In the genomic region with DNA sequence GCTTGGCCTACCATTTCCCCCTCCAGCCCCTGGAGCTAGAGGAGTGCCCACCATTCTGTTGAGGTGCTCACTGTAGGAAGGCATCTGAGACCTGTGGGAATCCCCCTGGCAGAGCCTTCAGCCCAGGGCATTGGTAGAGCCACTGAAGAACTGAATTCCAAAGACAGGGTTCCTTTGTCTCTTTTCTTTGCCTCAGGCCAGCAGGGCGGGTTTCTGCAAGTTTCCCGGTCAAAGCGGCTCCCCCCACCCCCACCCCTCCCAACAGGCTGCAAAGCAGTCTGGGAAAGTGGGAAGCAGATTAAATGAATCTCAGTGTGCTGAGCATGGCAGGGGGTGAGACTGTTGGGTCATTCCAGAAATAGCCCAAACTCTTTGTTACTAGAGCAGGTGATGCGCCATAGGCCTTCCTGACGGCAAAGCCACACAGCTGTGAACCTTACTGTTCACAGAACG, we compare ENCODE assay signal across 7 mouse cellular contexts. TPM values are rescaled to one million over a fixed set of nuclear protein-coding genes. Genes with fewer than 3 reads are reported as not detected.
A peak's percentile ranks its signal among the peaks of the same experiment; 100 is the strongest.
DNase-seq lines count a peak whose midpoint lies in the region; ATAC-seq lines count a peak whose summit lies in the region.

No protein-coding gene starts in this region.

- no peak overlapping the region for H3K27ac ChIP-seq in liver, embryonic 11.5 days (ENCODE audit: low read depth, low read length)
- no peak overlapping the region for H3K27ac ChIP-seq in liver, embryonic 12.5 days
- H3K27ac ChIP-seq in embryonic facial prominence, embryonic 10.5 days (replicated peaks): peak overlapping the region; percentile 89
- peak overlapping the region; percentile 67 for H3K27ac ChIP-seq in intestine, embryonic 15.5 days
- peak overlapping the region; percentile 86 for H3K27ac ChIP-seq in stomach, embryonic 14.5 days (ENCODE audit: low read length)

- 0 out of 2 replicates have a peak, but pooled peaks have one; percentile 5 for ATAC-seq in liver, embryonic 11.5 days (replicated peaks; ENCODE audit: low FRiP score)
- no peak for ATAC-seq in liver, embryonic 12.5 days
- peak; percentile 10; the same call in 1 of the 2 replicates for ATAC-seq in intestine, embryonic 15.5 days
- ATAC-seq in stomach, embryonic 14.5 days (ENCODE audit: insufficient number of reproducible peaks, insufficient read depth, low FRiP score, low read depth): no peak

- no peak overlapping the region for H3K4me2 ChIP-seq in liver, embryonic 11.5 days
- no peak overlapping the region for H3K4me2 ChIP-seq in liver, embryonic 12.5 days
- H3K4me2 ChIP-seq in intestine, embryonic 15.5 days (replicated peaks): no peak overlapping the region
- no peak overlapping the region for H3K4me2 ChIP-seq in stomach, embryonic 14.5 days (replicated peaks; ENCODE audit: low read depth, low read length)

- WGBS in liver, embryonic 11.5 days: 63% methylated on average over 6 of the region's 6 CpGs
- WGBS in liver, embryonic 12.5 days (ENCODE audit: insufficient replicate concordance): 77% methylated on average over 6 of the region's 6 CpGs
- WGBS in embryonic facial prominence, embryonic 10.5 days: 12% methylated on average over 6 of the region's 6 CpGs
- WGBS in intestine, embryonic 15.5 days: 46% methylated on average over 6 of the region's 6 CpGs
- WGBS in stomach, embryonic 14.5 days: 39% methylated on average over 6 of the region's 6 CpGs

- H3K4me3 ChIP-seq in liver, embryonic 11.5 days (ENCODE audit: low read depth, low read length): no peak overlapping the region
- H3K4me3 ChIP-seq in liver, embryonic 12.5 days: no peak overlapping the region
- peak overlapping the region; percentile 31 for H3K4me3 ChIP-seq in embryonic facial prominence, embryonic 10.5 days
- H3K4me3 ChIP-seq in intestine, embryonic 15.5 days (replicated peaks): no peak overlapping the region
- H3K4me3 ChIP-seq in stomach, embryonic 14.5 days (ENCODE audit: low read depth, low read length): no peak overlapping the region

- DNase-seq in liver, embryonic 11.5 days (ENCODE audit: low spot score): no peak
- peak; percentile 81 for DNase-seq in embryonic facial prominence, embryonic 10.5 days (ENCODE audit: low spot score)
- no peak for DNase-seq in yolk sac, embryonic 10.5 days (ENCODE audit: low spot score)
- no peak for DNase-seq in kidney, postnatal 4 days

- H3K4me1 ChIP-seq in liver, embryonic 11.5 days (replicated peaks; ENCODE audit: control insufficient read depth, insufficient read depth, low read length): peaks cover 36% of the 10 kb centered on the region
- H3K4me1 ChIP-seq in liver, embryonic 12.5 days: peaks cover 55% of the 10 kb centered on the region
- peaks cover 76% of the 10 kb centered on the region for H3K4me1 ChIP-seq in embryonic facial prominence, embryonic 10.5 days
- peaks cover 55% of the 10 kb centered on the region for H3K4me1 ChIP-seq in intestine, embryonic 15.5 days (replicated peaks)
- peaks cover 62% of the 10 kb centered on the region for H3K4me1 ChIP-seq in stomach, embryonic 14.5 days (ENCODE audit: control insufficient read depth, insufficient read depth, low read length)

- no peaks in the 10 kb centered on the region for H3K27me3 ChIP-seq in liver, embryonic 11.5 days (replicated peaks; ENCODE audit: control insufficient read depth, insufficient read depth, low read length)
- no peaks in the 10 kb centered on the region for H3K27me3 ChIP-seq in liver, embryonic 12.5 days (replicated peaks)
- H3K27me3 ChIP-seq in embryonic facial prominence, embryonic 10.5 days (replicated peaks; ENCODE audit: low read depth, poor library complexity, severe bottlenecking): no peaks in the 10 kb centered on the region
- no peaks in the 10 kb centered on the region for H3K27me3 ChIP-seq in intestine, embryonic 15.5 days (replicated peaks)
- no peaks in the 10 kb centered on the region for H3K27me3 ChIP-seq in stomach, embryonic 14.5 days (ENCODE audit: control insufficient read depth, insufficient read depth, low read length)

- no peak overlapping the region for H3K9ac ChIP-seq in liver, embryonic 11.5 days (ENCODE audit: low read depth, low read length)
- no peak overlapping the region for H3K9ac ChIP-seq in liver, embryonic 12.5 days
- 0 out of 2 replicates have a peak overlapping the region, but pooled peaks have one; percentile 5 for H3K9ac ChIP-seq in intestine, embryonic 15.5 days
- no peak overlapping the region for H3K9ac ChIP-seq in stomach, embryonic 14.5 days (replicated peaks; ENCODE audit: low read depth, low read length)

- H3K9me3 ChIP-seq in liver, embryonic 11.5 days (ENCODE audit: control insufficient read depth, low read length): no peaks in the 10 kb centered on the region
- H3K9me3 ChIP-seq in liver, embryonic 12.5 days (replicated peaks): no peaks in the 10 kb centered on the region
- no peaks in the 10 kb centered on the region for H3K9me3 ChIP-seq in embryonic facial prominence, embryonic 10.5 days
- H3K9me3 ChIP-seq in intestine, embryonic 15.5 days: no peaks in the 10 kb centered on the region
- no peaks in the 10 kb centered on the region for H3K9me3 ChIP-seq in stomach, embryonic 14.5 days (ENCODE audit: control insufficient read depth, low read depth, low read length)

- no peaks in the 10 kb centered on the region; the same call in 1 of the 2 replicates for H3K36me3 ChIP-seq in liver, embryonic 11.5 days (ENCODE audit: control insufficient read depth, insufficient read depth, low read length)
- peaks cover 40% of the 10 kb centered on the region for H3K36me3 ChIP-seq in liver, embryonic 12.5 days
- peaks cover 66% of the 10 kb centered on the region for H3K36me3 ChIP-seq in embryonic facial prominence, embryonic 10.5 days (replicated peaks)
- H3K36me3 ChIP-seq in intestine, embryonic 15.5 days: 0 out of 2 replicates have a peak, but pooled peaks cover 3% of the 10 kb centered on the region
- peaks cover 5% of the 10 kb centered on the region; the same call in 1 of the 2 replicates for H3K36me3 ChIP-seq in stomach, embryonic 14.5 days (ENCODE audit: control insufficient read depth, insufficient read depth, low read length)

RNA-seq across cellular contexts. Expression of a gene that starts 18.0 kb away (rescaled TPM):
- polyA plus RNA-seq in liver, embryonic 11.5 days (2014; fragmentation: Nextera tagmentation; extraction: Ambion mirVana): 0.14 TPM in 1 of 2 replicates, not detected in the other
- 0.04 and 0.06 TPM in 2 replicates for polyA plus RNA-seq in liver, embryonic 12.5 days (2016; fragmentation: Nextera tagmentation; extraction: Ambion mirVana)
- polyA plus RNA-seq in embryonic facial prominence, embryonic 10.5 days (2016; fragmentation: Nextera tagmentation; extraction: Ambion mirVana): 0.09 and 0.12 TPM in 2 replicates
- 0.08 and 0.13 TPM in 2 replicates for polyA plus RNA-seq in intestine, embryonic 15.5 days (2015; fragmentation: Nextera tagmentation; extraction: Ambion mirVana)
- polyA plus RNA-seq in stomach, embryonic 14.5 days (2014; fragmentation: Nextera tagmentation; extraction: Ambion mirVana): 0.20 and 0.27 TPM in 2 replicates

Comparison
In these comparisons a context has a peak if more than half of its experiments do, and no peak if none do; other contexts are left out.
1. ATAC-seq: peak in liver, embryonic 11.5 days (single experiment) and intestine, embryonic 15.5 days (single experiment); none in liver, embryonic 12.5 days (single experiment) and stomach, embryonic 14.5 days (single experiment).
2. H3K27ac ChIP-seq: peak in embryonic facial prominence, embryonic 10.5 days (single experiment), intestine, embryonic 15.5 days (single experiment) and stomach, embryonic 14.5 days (single experiment); none in liver, embryonic 11.5 days (single experiment) and liver, embryonic 12.5 days (single experiment).